Mouse (Mus musculus): ENCODE measurements around the gene Lgals3. TPM values are rescaled to one million over a fixed set of nuclear protein-coding genes. Genes with fewer than 3 reads are reported as not detected.

Lgals3 gene
- polyA plus RNA-seq, 1 experiment from 2014 or later = 3.3 TPM

Other genes starting within 250 kb of the Lgals3 start
- gene Gch1, start 178.3 kb upstream of the Lgals3 start, polyA plus RNA-seq (2014; fragmentation: Nextera tagmentation; extraction: Ambion mirVana) = 5.2 and 6.4 TPM in 2 replicates
- gene Wdhd1, start 90.9 kb upstream of the Lgals3 start, polyA plus RNA-seq (2014; fragmentation: Nextera tagmentation; extraction: Ambion mirVana) = 15.0 and 15.6 TPM in 2 replicates
- gene Socs4, start 90.8 kb upstream of the Lgals3 start, polyA plus RNA-seq (2014; fragmentation: Nextera tagmentation; extraction: Ambion mirVana) = 3.6 TPM in 2 replicates
- 52.0 and 54.8 TPM in 2 replicates for gene Mapk1ip1l, start 69.5 kb upstream of the Lgals3 start, polyA plus RNA-seq (2014; fragmentation: Nextera tagmentation; extraction: Ambion mirVana)
- gene Dlgap5, start 50.7 kb downstream of the Lgals3 start, polyA plus RNA-seq (2014; fragmentation: Nextera tagmentation; extraction: Ambion mirVana) = 6.3 and 7.6 TPM in 2 replicates
- gene Fbxo34, start 82.7 kb downstream of the Lgals3 start, polyA plus RNA-seq (2014; fragmentation: Nextera tagmentation; extraction: Ambion mirVana) = 35.1 and 35.3 TPM in 2 replicates
- 15.9 and 16.9 TPM in 2 replicates for gene Atg14, start 202.9 kb downstream of the Lgals3 start, polyA plus RNA-seq (2014; fragmentation: Nextera tagmentation; extraction: Ambion mirVana)